Mouse (Mus musculus) small intestine, adult 2 months (tissue): ENCODE measurements around the gene Jhy.

Source experiments
- CTCF ChIP-seq: fragments of 200-500 bp; IDR thresholded peaks from 2 replicates; pipeline ENCODE4 v1.5.1; 2012; ENCODE audit warnings: low read depth, mild to moderate bottlenecking, control low read depth, inconsistent platforms, low read length, moderate library complexity, mixed read lengths; ENCODE audit not compliant: insufficient replicate concordance, insufficient read length; ENCODE audit errors: extremely low read depth
- POLR2A ChIP-seq: fragments of 200-500 bp; IDR thresholded peaks from 2 replicates; pipeline ENCODE4 v1.6.1; 2012; ENCODE audit warnings: low read depth, mild to moderate bottlenecking, control low read depth, inconsistent platforms, low read length, moderate library complexity

- TF ChIP-seq CTCF, result no peak
- TF ChIP-seq POLR2A, result no peak
These were observed 2.5 kb downstream of the Jhy start for GRCm38 (mm10) chr9:40961401-40961800.
